Mouse (Mus musculus): ENCODE data around the gene Wdr46.
"Not testable (repeated sequence)": the region's sequence is repeated elsewhere in the genome, so short reads cannot be mapped to it uniquely, and the experiment has no call there.

Wdr46 gene

GRCm38 (mm10) chr17:33940206-33940805, at the start of gene Wdr46, which contains the start of gene Pfdn6:
TSS of gene Wdr46 (plus strand) at chr17:33940660.
TSS of gene Pfdn6 (minus strand) at chr17:33940343.
- DNase-seq (ENCODE audit: low spot score): peak; percentile 91

GRCm38 (mm10) chr17:33891357-33891756, 49.1 kb upstream of the Wdr46 start:
- DNase-seq (ENCODE audit: low spot score): no peak

GRCm38 (mm10) chr17:33891892-33892291, 48.6 kb upstream of the Wdr46 start:
- not testable (repeated sequence) for DNase-seq (ENCODE audit: low spot score)

- DNase-seq (ENCODE audit: low spot score): no peak
Observed at GRCm38 (mm10) chr17:33892429-33892828, 48.0 kb upstream of the Wdr46 start.

GRCm38 (mm10) chr17:33893011-33893410, 47.4 kb upstream of the Wdr46 start:
- not testable (repeated sequence) for DNase-seq (ENCODE audit: low spot score)

- DNase-seq (ENCODE audit: low spot score): no peak
Observed at GRCm38 (mm10) chr17:33897114-33897794, 43.2 kb upstream of the Wdr46 start.

GRCm38 (mm10) chr17:33898193-33898592, 42.3 kb upstream of the Wdr46 start:
- not testable (repeated sequence) for DNase-seq (ENCODE audit: low spot score)

GRCm38 (mm10) chr17:33899642-33900041, 40.8 kb upstream of the Wdr46 start:
- no peak for DNase-seq (ENCODE audit: low spot score)

- no peak for DNase-seq (ENCODE audit: low spot score)
Observed at GRCm38 (mm10) chr17:33900281-33900988, 40.0 kb upstream of the Wdr46 start.

- DNase-seq (ENCODE audit: low spot score): no peak
Observed at GRCm38 (mm10) chr17:33900989-33901314, 39.5 kb upstream of the Wdr46 start.

GRCm38 (mm10) chr17:33901653-33902052, 38.8 kb upstream of the Wdr46 start:
- no peak for DNase-seq (ENCODE audit: low spot score)

GRCm38 (mm10) chr17:33902079-33902478, 38.4 kb upstream of the Wdr46 start:
- DNase-seq (ENCODE audit: low spot score): no peak

GRCm38 (mm10) chr17:33902491-33902890, 38.0 kb upstream of the Wdr46 start:
- no peak for DNase-seq (ENCODE audit: low spot score)

GRCm38 (mm10) chr17:33903911-33904651, 36.4 kb upstream of the Wdr46 start:
- not testable (repeated sequence) for DNase-seq (ENCODE audit: low spot score)

- not testable (repeated sequence) for DNase-seq (ENCODE audit: low spot score)
Observed at GRCm38 (mm10) chr17:33904835-33905234, 35.6 kb upstream of the Wdr46 start, which contains the start of gene Platr17. TSS of gene Platr17 (plus strand) at chr17:33905135.

GRCm38 (mm10) chr17:33908331-33909076, 32.0 kb upstream of the Wdr46 start:
- no peak for DNase-seq (ENCODE audit: low spot score)

- DNase-seq (ENCODE audit: low spot score): peak; percentile 99
Observed at GRCm38 (mm10) chr17:33909077-33909868, 31.2 kb upstream of the Wdr46 start, which contains the start of gene Daxx. TSS of gene Daxx (plus strand) at chr17:33909414.

GRCm38 (mm10) chr17:33909869-33910250, 30.6 kb upstream of the Wdr46 start:
- DNase-seq (ENCODE audit: low spot score): no peak

GRCm38 (mm10) chr17:33910346-33911051, 30.0 kb upstream of the Wdr46 start:
- no peak for DNase-seq (ENCODE audit: low spot score)

Data from yolk sac, embryonic 10.5 days (tissue).